Mouse (Mus musculus): Measurements from ENCODE around the gene 3110082J24Rik.

DNA sequence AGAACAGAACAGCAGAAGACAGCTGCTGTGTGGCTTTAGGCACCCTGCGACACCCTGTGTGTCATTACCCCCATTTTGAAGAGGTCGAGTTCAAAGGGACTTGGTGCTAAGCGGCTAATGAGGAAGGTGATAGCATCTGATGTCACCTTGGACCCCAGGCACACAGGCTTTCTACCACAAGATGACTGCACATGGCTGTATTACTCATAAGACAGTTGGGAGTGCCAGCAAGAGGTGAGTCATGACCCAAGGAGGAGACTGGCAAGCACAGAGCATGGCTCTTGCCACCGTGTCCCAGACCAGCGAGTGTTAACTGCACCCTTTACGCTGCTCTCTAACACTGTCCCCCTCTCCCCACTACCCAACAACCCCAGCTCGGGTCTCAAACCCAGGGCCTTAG is 20.9 kb upstream of the 3110082J24Rik start:
- TF ChIP-seq CTCF (IDR thresholded peaks at IDR 0.05) (no peak), EP300 (IDR thresholded peaks at IDR 0.05) (no peak)

Measured in lung, postnatal 0 days (tissue).